Mouse (Mus musculus) testis, adult 2 months (tissue): Measurements from ENCODE around the gene Klc1. TPM values are rescaled to one million over a fixed set of nuclear protein-coding genes. Genes with fewer than 3 reads are reported as not detected.
A peak's percentile ranks its signal among the peaks of the same experiment; 100 is the strongest.

Experiments
- H3K27ac ChIP-seq: fragments of 200-500 bp; 2 replicates; pipeline ENCODE4 v1.5.1; 2012; ENCODE audit warnings: low read depth, low read length; ENCODE audit not compliant: control insufficient read depth, insufficient read depth
- H3K27me3 ChIP-seq: fragments of 200-500 bp; 2 replicates; pipeline ENCODE4 v1.6.1; 2012; ENCODE audit warnings: mild to moderate bottlenecking, low read length, moderate library complexity; ENCODE audit not compliant: control insufficient read depth, insufficient read depth
- H3K36me3 ChIP-seq: fragments of 200-500 bp; 2 replicates; pipeline ENCODE4 v1.6.1; 2012; ENCODE audit warnings: mild to moderate bottlenecking, low read length; ENCODE audit not compliant: control insufficient read depth, insufficient read depth
- H3K4me1 ChIP-seq: fragments of 200-500 bp; 2 replicates; pipeline ENCODE4 v1.6.1; 2012; ENCODE audit warnings: low read length; ENCODE audit not compliant: control insufficient read depth, insufficient read depth
- H3K4me3 ChIP-seq: fragments of 200-500 bp; 2 replicates; pipeline ENCODE4 v1.5.1; 2012; ENCODE audit warnings: low read depth, mild to moderate bottlenecking, low read length, moderate library complexity, mixed read lengths; ENCODE audit not compliant: control insufficient read depth
- CTCF ChIP-seq: fragments of 200-500 bp; IDR thresholded peaks from 2 replicates; pipeline ENCODE4 v1.5.1; 2012; ENCODE audit warnings: low read depth, mild to moderate bottlenecking, inconsistent platforms, low read length, moderate library complexity; ENCODE audit not compliant: control insufficient read depth, insufficient read depth, insufficient replicate concordance
- POLR2A ChIP-seq: fragments of 200-500 bp; IDR thresholded peaks from 2 replicates; pipeline ENCODE4 v1.6.1; 2012; ENCODE audit warnings: low read depth, mild to moderate bottlenecking, inconsistent platforms, low read length, moderate library complexity; ENCODE audit not compliant: control insufficient read depth
- polyA plus RNA-seq: library from polyadenylated mRNA; depleted of rRNA; stranded (reverse); fragments of >200 nt; gene quantifications from 2 replicates; pipeline ENCODE4 v1.2.3, GENCODE M21; 2012

Klc1 gene
- polyA plus RNA-seq, 1 experiment: 9.6 TPM

DNA sequence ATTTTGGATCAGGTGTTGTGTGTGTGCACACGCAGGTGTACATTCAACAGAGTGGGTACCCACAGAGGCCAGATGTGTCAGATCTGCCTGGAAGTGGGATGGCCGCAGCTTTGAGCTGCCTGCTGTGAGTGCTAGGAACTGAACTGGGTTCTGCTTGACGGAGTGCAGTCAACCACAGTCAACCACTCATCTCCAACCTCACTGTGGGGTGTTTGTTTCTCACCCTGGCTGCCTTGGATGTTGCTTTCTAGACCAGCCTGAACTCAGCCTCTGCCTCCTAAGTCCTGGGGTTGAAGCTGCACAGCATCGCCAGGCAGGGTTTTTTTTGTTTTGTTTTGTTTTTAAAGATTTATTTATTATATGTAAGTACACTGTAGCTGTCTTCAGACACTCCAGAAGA lies 38.4 kb upstream of the Klc1 start:
- H3K27me3 ChIP-seq: no peaks in the 10 kb centered on the region
- no peaks in the 10 kb centered on the region for H3K36me3 ChIP-seq
- peaks cover 2% of the 10 kb centered on the region; the same call in 1 of the 2 replicates for H3K4me1 ChIP-seq
- no peak overlapping the region for H3K27ac ChIP-seq
- TF ChIP-seq CTCF: no peak
- no peak for TF ChIP-seq POLR2A
- no peak overlapping the region for H3K4me3 ChIP-seq

DNA sequence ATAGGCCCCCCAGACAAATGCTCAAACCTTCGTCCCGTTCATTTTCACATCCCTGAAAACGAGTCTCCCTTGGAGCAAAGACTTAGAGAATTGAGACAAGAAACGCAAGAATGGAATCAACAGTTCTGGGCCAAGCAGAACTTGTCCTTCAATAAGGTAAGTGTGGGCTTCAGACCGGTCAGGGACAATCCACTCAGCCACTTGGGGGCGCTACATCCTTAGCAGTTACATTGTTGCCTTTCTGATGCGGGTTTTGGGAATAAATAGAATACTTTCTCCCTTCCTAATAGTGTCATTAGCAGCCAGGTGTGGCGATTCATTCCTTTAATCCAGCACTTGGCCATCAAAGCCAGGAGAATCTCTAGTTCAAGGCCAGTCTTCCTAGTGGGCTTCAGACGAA lies 36.0 kb upstream of the Klc1 start:
- Histone ChIP-seq H3K4me1 (peaks cover under 1% of the 10 kb centered on the region; the same call in 1 of the 2 replicates), H3K27me3 (no peaks in the 10 kb centered on the region), H3K36me3 (no peaks in the 10 kb centered on the region), H3K27ac (no peak overlapping the region), H3K4me3 (no peak overlapping the region)
- peak; percentile 60; the same call in 1 of the 2 replicates for TF ChIP-seq CTCF
- no peak for TF ChIP-seq POLR2A

- Histone ChIP-seq H3K27me3 (no peaks in the 10 kb centered on the region), H3K4me1 (peaks cover 2% of the 10 kb centered on the region; the same call in 1 of the 2 replicates), H3K4me3 (no peak overlapping the region), H3K27ac (no peak overlapping the region), H3K36me3 (no peaks in the 10 kb centered on the region)
- TF ChIP-seq POLR2A: no peak
These were observed 33.9 kb upstream of the Klc1 start for GRCm38 (mm10) chr12:111724638-111725337.

DNA sequence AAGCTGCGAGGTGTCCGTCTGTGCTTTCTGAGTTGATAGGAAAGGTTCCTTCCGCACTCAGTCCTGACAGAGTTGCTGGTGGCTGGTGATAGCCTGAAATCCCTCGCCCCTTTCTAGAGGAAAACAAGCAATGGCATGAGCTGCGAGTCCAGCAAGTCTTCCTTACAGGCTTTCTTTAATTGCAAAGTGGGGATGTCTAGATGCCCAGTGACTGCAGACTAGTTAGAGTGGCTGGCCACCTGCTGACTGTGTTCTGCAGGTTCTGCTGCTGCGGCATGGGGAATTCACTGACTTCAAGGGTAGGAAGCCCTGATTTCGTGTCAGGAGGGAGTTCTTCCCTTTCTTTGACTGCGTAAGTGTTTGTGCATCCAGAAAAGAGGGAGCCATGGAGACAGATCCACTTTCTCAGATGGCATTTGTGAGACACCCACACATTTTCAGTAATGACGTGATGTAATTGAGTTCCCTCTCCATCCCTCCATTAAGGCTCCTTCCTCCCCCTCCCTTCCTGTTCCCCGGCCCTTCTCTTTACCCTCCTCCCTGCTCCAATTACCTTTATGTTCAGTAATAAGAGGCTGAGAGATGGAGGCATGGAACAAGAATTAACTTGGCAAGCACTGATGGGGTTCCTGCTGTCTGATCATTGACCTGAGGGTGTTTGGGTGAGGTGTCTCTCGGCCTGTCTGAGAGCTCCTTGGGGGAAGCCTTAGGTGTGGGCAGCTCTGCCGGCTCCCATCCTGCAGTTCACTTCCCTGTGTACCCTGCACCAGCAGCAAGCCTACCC lies 33.1 kb upstream of the Klc1 start:
- no peaks in the 10 kb centered on the region for H3K36me3 ChIP-seq
- TF ChIP-seq POLR2A: no peak
- no peak for TF ChIP-seq CTCF
- no peaks in the 10 kb centered on the region for H3K27me3 ChIP-seq
- H3K27ac ChIP-seq: no peak overlapping the region
- H3K4me3 ChIP-seq: no peak overlapping the region
- H3K4me1 ChIP-seq: peaks cover 2% of the 10 kb centered on the region; the same call in 1 of the 2 replicates

GRCm38 (mm10) chr12:111726122-111726463 lies 32.6 kb upstream of the Klc1 start:
- Histone ChIP-seq H3K27me3 (no peaks in the 10 kb centered on the region), H3K4me3 (no peak overlapping the region), H3K4me1 (peaks cover 2% of the 10 kb centered on the region; the same call in 1 of the 2 replicates), H3K27ac (no peak overlapping the region), H3K36me3 (no peaks in the 10 kb centered on the region)
- TF ChIP-seq POLR2A: no peak
- TF ChIP-seq CTCF: no peak

- H3K27ac ChIP-seq: no peak overlapping the region
- no peak overlapping the region for H3K4me3 ChIP-seq
- H3K36me3 ChIP-seq: no peaks in the 10 kb centered on the region
These were observed 30.7 kb upstream of the Klc1 start for GRCm38 (mm10) chr12:111727956-111728355.

More at GRCm38 (mm10) chr12:111727956-111728355, 30.7 kb upstream of the Klc1 start:
- H3K4me1 ChIP-seq: peaks cover 5% of the 10 kb centered on the region
- no peaks in the 10 kb centered on the region for H3K27me3 ChIP-seq
- no peak for TF ChIP-seq CTCF
- no peak for TF ChIP-seq POLR2A
